Mouse (Mus musculus): ENCODE measurements around the gene Smoc1.

The Smoc1 gene

GRCm38 (mm10) chr12:81024407-81024806 lies 2.2 kb upstream of the Smoc1 start:
- DNase-seq (ENCODE audit: low read depth, low spot score), result no peak

- no peak for DNase-seq (ENCODE audit: low read depth, low spot score)
Observed at GRCm38 (mm10) chr12:81024993-81025392, 1.6 kb upstream of the Smoc1 start.

GRCm38 (mm10) chr12:81026995-81027942 lies 661 bp downstream of the Smoc1 start:
- DNase-seq (ENCODE audit: low read depth, low spot score), result no peak

- no peak for DNase-seq (ENCODE audit: low read depth, low spot score)
Observed at GRCm38 (mm10) chr12:81028291-81028920, 1.8 kb downstream of the Smoc1 start.

- DNase-seq (ENCODE audit: low read depth, low spot score), result no peak
Observed at GRCm38 (mm10) chr12:81029731-81030130, 3.1 kb downstream of the Smoc1 start.

- no peak for DNase-seq (ENCODE audit: low read depth, low spot score)
Observed at GRCm38 (mm10) chr12:81031579-81031978, 5.0 kb downstream of the Smoc1 start.

- no peak for DNase-seq (ENCODE audit: low read depth, low spot score)
Observed at GRCm38 (mm10) chr12:81033389-81034041, 6.9 kb downstream of the Smoc1 start.

GRCm38 (mm10) chr12:81034042-81034417 lies 7.4 kb downstream of the Smoc1 start:
- no peak for DNase-seq (ENCODE audit: low read depth, low spot score)

GRCm38 (mm10) chr12:81035850-81036249 lies 9.2 kb downstream of the Smoc1 start:
- no peak for DNase-seq (ENCODE audit: low read depth, low spot score)

GRCm38 (mm10) chr12:81043616-81044015 lies 17.0 kb downstream of the Smoc1 start:
- no peak for DNase-seq (ENCODE audit: low read depth, low spot score)

- DNase-seq (ENCODE audit: low read depth, low spot score), result no peak
Observed at GRCm38 (mm10) chr12:81046926-81047325, 20.3 kb downstream of the Smoc1 start.

GRCm38 (mm10) chr12:81049661-81050060 lies 23.1 kb downstream of the Smoc1 start:
- no peak for DNase-seq (ENCODE audit: low read depth, low spot score)

- no peak for DNase-seq (ENCODE audit: low read depth, low spot score)
Observed at GRCm38 (mm10) chr12:81055000-81055705, 28.5 kb downstream of the Smoc1 start.

GRCm38 (mm10) chr12:81055811-81056210 lies 29.2 kb downstream of the Smoc1 start:
- DNase-seq (ENCODE audit: low read depth, low spot score), result no peak

GRCm38 (mm10) chr12:81057619-81058018 lies 31.0 kb downstream of the Smoc1 start:
- no peak for DNase-seq (ENCODE audit: low read depth, low spot score)

- DNase-seq (ENCODE audit: low read depth, low spot score), result no peak
Observed at GRCm38 (mm10) chr12:81058561-81058960, 32.0 kb downstream of the Smoc1 start.

- no peak for DNase-seq (ENCODE audit: low read depth, low spot score)
Observed at GRCm38 (mm10) chr12:81061831-81062361, 35.3 kb downstream of the Smoc1 start.

- no peak for DNase-seq (ENCODE audit: low read depth, low spot score)
Observed at GRCm38 (mm10) chr12:81063336-81063955, 36.8 kb downstream of the Smoc1 start.

- no peak for DNase-seq (ENCODE audit: low read depth, low spot score)
Observed at GRCm38 (mm10) chr12:81074139-81074538, 47.5 kb downstream of the Smoc1 start.

GRCm38 (mm10) chr12:81074941-81075340 lies 48.3 kb downstream of the Smoc1 start:
- no peak for DNase-seq (ENCODE audit: low read depth, low spot score)
